17 mouse cellular contexts compared by ENCODE assay signal in genomic region chr12:54262236-54263005, GRCm38 (mm10). TPM values are rescaled to one million over a fixed set of nuclear protein-coding genes. Genes with fewer than 3 reads are reported as not detected.
A peak's percentile ranks its signal among the peaks of the same experiment; 100 is the strongest.
DNase-seq lines count a peak whose midpoint lies in the region; ATAC-seq and TF ChIP-seq lines count a peak whose summit lies in the region.
"Had no signal": no experiment of that assay in that cellular context is flagged by ENCODE, and none has a peak within 500 bp of the region (broad histone marks: within the 10 kb centered on the region; RNA-seq: fewer than 3 reads in every experiment).

No protein-coding gene starts in this region.

- H3K9me3 ChIP-seq in kidney, embryonic 14.5 days (ENCODE audit: control insufficient read depth, low read length), result no peaks in the 10 kb centered on the region; the same call in 1 of the 2 replicates
- H3K9me3 ChIP-seq in kidney, postnatal 0 days (replicated peaks; ENCODE audit: low read length), result no peaks in the 10 kb centered on the region
- no peaks in the 10 kb centered on the region for H3K9me3 ChIP-seq in stomach, postnatal 0 days (ENCODE audit: control insufficient read depth, low read length)
- no peaks in the 10 kb centered on the region for H3K9me3 ChIP-seq in hindbrain, embryonic 13.5 days
- H3K9me3 ChIP-seq: embryonic facial prominence, embryonic 12.5 days; forebrain, embryonic 12.5 days; heart, embryonic 13.5 days had no signal

- TF ChIP-seq CTCF in kidney, postnatal 0 days (IDR thresholded peaks at IDR 0.05; ENCODE audit: low read depth), result no peak
- TF ChIP-seq CTCF in stomach, postnatal 0 days (IDR thresholded peaks at IDR 0.05; ENCODE audit: low read depth), result no peak

- no peak overlapping the region for H3K27ac ChIP-seq in kidney, embryonic 14.5 days (ENCODE audit: low read depth, low read length)
- peak overlapping the region; percentile 64; the same call in 1 of the 2 replicates for H3K27ac ChIP-seq in kidney, postnatal 0 days
- 0 out of 2 replicates have a peak overlapping the region, but pooled peaks have one; percentile 20 for H3K27ac ChIP-seq in stomach, postnatal 0 days (replicated peaks)
- no peak overlapping the region for H3K27ac ChIP-seq in hindbrain, embryonic 13.5 days
- H3K27ac ChIP-seq: embryonic facial prominence, embryonic 12.5 days; forebrain, embryonic 12.5 days; gastrocnemius, adult 2 months; heart, embryonic 13.5 days; hindbrain, embryonic 14.5 days had no signal

- WGBS in kidney, embryonic 14.5 days, result 77% methylated on average over 11 of the region's 11 CpGs
- 64% methylated on average over 11 of the region's 11 CpGs for WGBS in kidney, postnatal 0 days
- 77% methylated on average over 11 of the region's 11 CpGs for WGBS in stomach, postnatal 0 days
- 85% methylated on average over 11 of the region's 11 CpGs for WGBS in hindbrain, embryonic 13.5 days

- no peak overlapping the region for H3K4me2 ChIP-seq in kidney, embryonic 14.5 days (replicated peaks; ENCODE audit: low read depth, low read length)
- H3K4me2 ChIP-seq in kidney, postnatal 0 days (ENCODE audit: low read length), result no peak overlapping the region
- no peak overlapping the region for H3K4me2 ChIP-seq in stomach, postnatal 0 days (replicated peaks; ENCODE audit: low read depth)
- no peak overlapping the region for H3K4me2 ChIP-seq in hindbrain, embryonic 13.5 days
- H3K4me2 ChIP-seq: embryonic facial prominence, embryonic 12.5 days; forebrain, embryonic 12.5 days; heart, embryonic 13.5 days; hindbrain, embryonic 14.5 days had no signal

- DNase-seq in kidney, adult 11 months, result peak; percentile 67
- DNase-seq in kidney, adult 8-10 months, result peak; percentile 28 to 71
- peak; percentile 49 for DNase-seq in kidney, postnatal 0 days (ENCODE audit: low spot score)
- DNase-seq in stomach, postnatal 0 days (ENCODE audit: low spot score), result no peak
- no peak for DNase-seq in layer of hippocampus, adult 9-11 months
- DNase-seq: adrenal gland, adult 8-10 months; adrenal gland, postnatal 36 days; cerebellum, postnatal 14 days; forebrain, postnatal 0 days; gastrocnemius, adult 2 months; gastrocnemius, postnatal 25 days had no signal

- H3K27me3 ChIP-seq in kidney, embryonic 14.5 days (ENCODE audit: control insufficient read depth, insufficient read depth, low read length), result no peaks in the 10 kb centered on the region
- no peaks in the 10 kb centered on the region for H3K27me3 ChIP-seq in kidney, postnatal 0 days (ENCODE audit: insufficient read depth, low read length)
- no peaks in the 10 kb centered on the region for H3K27me3 ChIP-seq in stomach, postnatal 0 days (ENCODE audit: control insufficient read depth, insufficient read depth, low read length)
- H3K27me3 ChIP-seq in hindbrain, embryonic 13.5 days, result no peaks in the 10 kb centered on the region
- H3K27me3 ChIP-seq: embryonic facial prominence, embryonic 12.5 days had no signal

- TF ChIP-seq EP300 in stomach, postnatal 0 days (optimal IDR thresholded peaks at IDR 0.05), result no peak

- H3K4me1 ChIP-seq in kidney, embryonic 14.5 days (ENCODE audit: control insufficient read depth, insufficient read depth, low read length), result peaks cover 4% of the 10 kb centered on the region; the same call in 1 of the 2 replicates
- H3K4me1 ChIP-seq in kidney, postnatal 0 days (replicated peaks; ENCODE audit: insufficient read depth, low read length), result peaks cover 14% of the 10 kb centered on the region
- H3K4me1 ChIP-seq in stomach, postnatal 0 days (replicated peaks; ENCODE audit: control insufficient read depth, insufficient read depth), result peaks cover 10% of the 10 kb centered on the region
- peaks cover 18% of the 10 kb centered on the region for H3K4me1 ChIP-seq in hindbrain, embryonic 13.5 days (replicated peaks)

- H3K4me3 ChIP-seq in kidney, embryonic 14.5 days (ENCODE audit: low read length), result no peak overlapping the region
- H3K4me3 ChIP-seq in kidney, postnatal 0 days (replicated peaks; ENCODE audit: low read depth, low read length), result no peak overlapping the region
- H3K4me3 ChIP-seq in stomach, postnatal 0 days (ENCODE audit: low read depth, low read length), result no peak overlapping the region
- no peak overlapping the region for H3K4me3 ChIP-seq in hindbrain, embryonic 13.5 days
- H3K4me3 ChIP-seq: embryonic facial prominence, embryonic 12.5 days; forebrain, embryonic 12.5 days; gastrocnemius, adult 2 months; heart, embryonic 13.5 days had no signal

- no peak overlapping the region for H3K9ac ChIP-seq in kidney, embryonic 14.5 days (ENCODE audit: low read depth, low read length)
- no peak overlapping the region for H3K9ac ChIP-seq in kidney, postnatal 0 days (ENCODE audit: low read depth, low read length)
- no peak overlapping the region for H3K9ac ChIP-seq in stomach, postnatal 0 days (ENCODE audit: low read length)
- no peak overlapping the region for H3K9ac ChIP-seq in hindbrain, embryonic 13.5 days
- H3K9ac ChIP-seq: embryonic facial prominence, embryonic 12.5 days; forebrain, embryonic 12.5 days; forebrain, postnatal 0 days; heart, embryonic 13.5 days; hindbrain, embryonic 14.5 days had no signal

- no peaks in the 10 kb centered on the region for H3K36me3 ChIP-seq in kidney, embryonic 14.5 days (ENCODE audit: control insufficient read depth, insufficient read depth, low read length)
- no peaks in the 10 kb centered on the region for H3K36me3 ChIP-seq in kidney, postnatal 0 days (ENCODE audit: insufficient read depth, low read length)
- no peaks in the 10 kb centered on the region for H3K36me3 ChIP-seq in stomach, postnatal 0 days (ENCODE audit: control insufficient read depth, insufficient read depth, low read length)
- H3K36me3 ChIP-seq in hindbrain, embryonic 13.5 days, result no peaks in the 10 kb centered on the region
- H3K36me3 ChIP-seq: embryonic facial prominence, embryonic 12.5 days; forebrain, embryonic 12.5 days; heart, embryonic 13.5 days had no signal

- ATAC-seq in kidney, embryonic 14.5 days (ENCODE audit: low FRiP score, low TSS enrichment), result no peak
- ATAC-seq in kidney, postnatal 0 days (replicated peaks; ENCODE audit: low FRiP score, low read depth), result no peak
- ATAC-seq in stomach, postnatal 0 days (ENCODE audit: low FRiP score, low TSS enrichment), result no peak
- no peak for ATAC-seq in hindbrain, embryonic 13.5 days (ENCODE audit: low FRiP score)
- ATAC-seq: forebrain, postnatal 0 days had no signal

RNA-seq across cellular contexts. Expression of gene Egln3, which starts 58.8 kb away (rescaled TPM):
- 13.5 and 14.5 TPM in 2 replicates for polyA plus RNA-seq in kidney, embryonic 14.5 days (2014; fragmentation: Nextera tagmentation; extraction: Ambion mirVana)
- 13.3 and 14.4 TPM in 2 replicates for polyA plus RNA-seq in kidney, postnatal 0 days (2015; fragmentation: Nextera tagmentation; extraction: Ambion mirVana)
- 78.8 and 80.3 TPM in 2 replicates for polyA plus RNA-seq in stomach, postnatal 0 days (2015; fragmentation: Nextera tagmentation; extraction: Ambion mirVana)
- 4.7 and 5.8 TPM in 2 replicates for polyA plus RNA-seq in hindbrain, embryonic 13.5 days (2015; fragmentation: Nextera tagmentation; extraction: Ambion mirVana)

Comparison
In these comparisons a context has a peak if more than half of its experiments do, and no peak if none do; other contexts are left out.
1. H3K27ac ChIP-seq: peak in kidney, postnatal 0 days (single experiment) and stomach, postnatal 0 days (single experiment); none in kidney, embryonic 14.5 days (single experiment) and hindbrain, embryonic 13.5 days (single experiment).
2. DNase-seq: peak in kidney, adult 11 months (single experiment), kidney, adult 8-10 months (2 of 2) and kidney, postnatal 0 days (single experiment); none in stomach, postnatal 0 days (single experiment) and layer of hippocampus, adult 9-11 months (single experiment).